Mouse (Mus musculus) cerebellum, postnatal 14 days (tissue): ENCODE data around the gene Usf1.

ENCODE experiments used
- DNase-seq, 2 experiments: peaks; one replicate each; pipeline ENCODE4 v3.0.0; 2021; ENCODE audit warnings: mixed read lengths in 2 of 2

Usf1 gene

GRCm38 (mm10) chr1:171457568-171457967, 46.5 kb downstream of the Usf1 start:
- no peak for DNase-seq

- DNase-seq, result peak; percentile 21 to 32
These were observed 48.7 kb downstream of the Usf1 start for GRCm38 (mm10) chr1:171459791-171460190.

- no peak for DNase-seq
These were observed 49.7 kb downstream of the Usf1 start for GRCm38 (mm10) chr1:171460551-171461503.

GRCm38 (mm10) chr1:171463133-171463532, 52.0 kb downstream of the Usf1 start:
- DNase-seq, result no peak

- DNase-seq, result no peak
These were observed 54.8 kb downstream of the Usf1 start for GRCm38 (mm10) chr1:171465749-171466412.

GRCm38 (mm10) chr1:171466565-171466964, 55.5 kb downstream of the Usf1 start:
- DNase-seq, result no peak
